Mouse (Mus musculus): ENCODE results near the gene Meis2.

Gene Meis2

GRCm38 (mm10) chr2:115938926-115939563 is 126.6 kb downstream of the Meis2 start:
- DNase-seq: no peak

GRCm38 (mm10) chr2:115938296-115938695 is 127.3 kb downstream of the Meis2 start:
- no peak for DNase-seq

GRCm38 (mm10) chr2:115937896-115938295 is 127.7 kb downstream of the Meis2 start:
- no peak for DNase-seq

DNA sequence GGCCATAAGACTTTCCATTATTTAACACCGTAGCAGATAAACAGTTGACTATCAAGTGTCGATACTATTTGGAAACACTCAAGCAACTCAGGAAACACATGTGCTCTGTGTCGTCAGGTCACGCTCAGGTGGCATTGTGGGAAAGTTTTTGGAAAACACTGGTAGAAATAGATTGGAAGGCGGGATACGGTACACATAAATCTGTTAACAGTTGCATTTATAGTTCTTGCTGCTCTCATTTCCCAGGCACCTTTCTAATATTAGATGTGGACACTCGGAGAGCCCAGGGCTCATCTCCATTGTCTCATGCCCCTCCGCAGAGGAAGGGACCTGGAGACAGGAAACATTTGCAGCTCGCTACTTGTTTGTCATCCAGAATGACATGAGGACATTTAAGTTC is 128.9 kb downstream of the Meis2 start:
- DNase-seq: no peak

DNA sequence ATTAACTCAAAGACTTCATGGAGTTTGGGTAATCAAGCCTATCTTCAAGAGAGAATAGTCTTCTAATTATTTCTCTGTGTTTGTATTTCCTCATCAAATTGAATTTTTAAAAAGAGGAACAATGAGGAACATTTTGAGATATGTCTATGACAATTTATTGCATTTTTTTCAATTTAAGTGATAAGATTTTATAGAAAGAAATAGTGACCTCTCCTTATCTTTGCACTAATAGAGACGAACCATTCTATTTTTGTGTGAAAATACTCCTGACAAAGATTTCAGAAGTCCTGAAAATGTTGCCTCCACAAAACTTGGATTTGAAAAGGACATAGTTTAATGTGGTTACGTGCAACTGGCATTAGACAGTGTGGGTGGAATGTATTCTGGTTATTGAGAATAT is 131.3 kb downstream of the Meis2 start:
- no peak for DNase-seq

DNA sequence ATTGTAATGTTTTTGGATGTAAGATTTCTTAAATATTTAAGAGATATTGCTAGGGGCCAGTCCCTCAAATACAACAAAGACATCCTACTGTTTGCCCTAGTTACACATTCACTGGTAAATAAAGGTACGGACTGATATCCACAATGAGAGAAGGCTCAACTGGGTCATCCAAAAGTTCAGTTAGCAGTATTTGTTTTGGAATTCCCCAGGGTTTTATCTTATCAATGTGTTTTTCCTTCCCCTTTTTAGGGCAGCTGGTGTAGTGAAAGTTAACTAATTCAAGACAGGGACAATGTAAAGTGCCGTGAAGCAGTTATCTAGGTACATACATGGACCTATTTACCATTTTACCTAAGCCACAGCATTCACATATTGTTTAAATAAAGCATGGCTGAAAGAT is 132.4 kb downstream of the Meis2 start:
- no peak for DNase-seq

DNA sequence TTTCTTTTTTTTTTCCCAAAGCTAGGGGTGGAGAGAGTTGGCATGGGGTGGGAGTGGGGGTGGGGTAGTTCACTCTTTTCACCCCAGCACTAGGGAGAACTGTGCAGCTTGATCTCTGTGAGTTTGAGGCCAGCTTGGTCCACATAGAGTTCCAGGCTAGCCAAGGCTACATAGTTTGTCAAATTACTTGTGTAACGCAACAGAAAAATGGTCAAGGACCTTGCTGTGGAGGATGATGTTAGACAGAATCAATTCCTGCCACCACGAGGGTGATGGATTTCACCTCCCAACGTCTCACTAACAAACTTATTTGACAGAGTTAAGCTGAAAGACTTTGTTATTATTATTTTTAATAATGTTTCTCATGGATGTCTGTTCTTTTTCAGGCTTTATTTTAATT is 139.9 kb downstream of the Meis2 start:
- DNase-seq: no peak

GRCm38 (mm10) chr2:115924472-115924871 is 141.2 kb downstream of the Meis2 start:
- no peak for DNase-seq

DNA sequence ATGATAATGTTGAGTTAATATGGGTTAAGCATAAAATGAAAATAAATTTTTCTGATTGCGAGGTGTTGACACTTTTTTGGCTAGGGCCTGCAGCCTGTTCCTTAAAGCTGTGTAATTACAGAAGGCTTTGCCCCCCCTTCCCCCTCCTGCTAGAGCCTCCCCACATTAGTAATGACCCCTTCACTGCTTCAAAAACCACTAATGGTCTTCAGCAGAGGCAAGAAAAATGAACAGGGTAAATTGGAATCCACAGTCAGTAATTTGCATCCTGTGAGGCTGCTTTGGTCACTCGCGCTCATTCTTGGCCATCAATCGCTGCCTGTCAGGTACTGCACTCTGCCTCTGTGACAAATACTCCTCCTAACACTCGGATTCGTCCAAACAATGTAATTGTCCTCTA is 142.4 kb downstream of the Meis2 start:
- no peak for DNase-seq

DNA sequence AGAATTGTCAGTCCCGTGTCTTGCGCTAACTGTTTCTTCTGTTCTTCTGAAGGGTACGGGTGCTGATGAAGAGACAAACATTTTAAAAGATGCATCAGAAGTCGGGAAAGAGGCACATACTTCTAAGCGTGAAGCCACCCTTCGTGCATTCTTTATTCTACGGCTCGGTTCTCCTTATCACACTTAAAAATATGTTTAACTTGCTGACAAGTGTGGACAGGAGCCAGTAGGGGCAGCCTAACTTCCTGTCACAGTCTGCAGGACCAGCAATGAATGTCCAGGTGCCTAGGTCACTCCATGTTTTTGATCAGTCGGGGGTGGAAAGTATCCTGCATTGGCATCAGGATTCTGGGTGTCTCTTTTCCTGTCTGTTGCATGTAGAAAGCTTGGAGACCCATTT is 144.0 kb downstream of the Meis2 start:
- no peak for DNase-seq

DNA sequence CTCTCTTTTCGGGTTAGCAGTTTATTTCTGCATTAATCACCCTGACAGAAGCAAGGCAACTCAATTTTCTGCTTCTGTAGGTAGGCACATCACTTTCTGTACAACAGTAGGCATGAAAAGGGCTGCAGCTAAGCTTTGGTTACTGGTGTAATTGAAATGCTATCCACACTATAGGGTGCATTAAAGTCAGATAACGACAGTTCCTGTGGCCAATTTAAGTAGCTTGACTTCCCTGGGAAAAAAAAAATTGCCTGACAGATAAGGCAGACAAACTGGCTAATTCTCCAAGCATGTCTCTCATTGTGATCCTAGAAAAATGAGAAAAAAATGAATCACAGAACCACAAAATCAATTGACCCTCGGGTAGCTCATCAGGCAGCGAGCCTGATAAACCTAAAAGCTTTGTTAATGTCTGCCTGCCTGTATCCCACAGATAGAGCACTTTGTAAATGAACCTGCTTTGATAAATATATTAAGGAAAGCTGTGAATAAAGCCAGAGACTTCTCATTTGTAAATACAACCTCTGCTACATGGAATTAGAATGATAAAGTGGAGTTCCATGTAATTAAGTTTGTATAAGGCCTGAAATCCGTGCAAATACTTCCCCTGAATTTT is 145.2 kb downstream of the Meis2 start:
- DNase-seq: no peak

DNA sequence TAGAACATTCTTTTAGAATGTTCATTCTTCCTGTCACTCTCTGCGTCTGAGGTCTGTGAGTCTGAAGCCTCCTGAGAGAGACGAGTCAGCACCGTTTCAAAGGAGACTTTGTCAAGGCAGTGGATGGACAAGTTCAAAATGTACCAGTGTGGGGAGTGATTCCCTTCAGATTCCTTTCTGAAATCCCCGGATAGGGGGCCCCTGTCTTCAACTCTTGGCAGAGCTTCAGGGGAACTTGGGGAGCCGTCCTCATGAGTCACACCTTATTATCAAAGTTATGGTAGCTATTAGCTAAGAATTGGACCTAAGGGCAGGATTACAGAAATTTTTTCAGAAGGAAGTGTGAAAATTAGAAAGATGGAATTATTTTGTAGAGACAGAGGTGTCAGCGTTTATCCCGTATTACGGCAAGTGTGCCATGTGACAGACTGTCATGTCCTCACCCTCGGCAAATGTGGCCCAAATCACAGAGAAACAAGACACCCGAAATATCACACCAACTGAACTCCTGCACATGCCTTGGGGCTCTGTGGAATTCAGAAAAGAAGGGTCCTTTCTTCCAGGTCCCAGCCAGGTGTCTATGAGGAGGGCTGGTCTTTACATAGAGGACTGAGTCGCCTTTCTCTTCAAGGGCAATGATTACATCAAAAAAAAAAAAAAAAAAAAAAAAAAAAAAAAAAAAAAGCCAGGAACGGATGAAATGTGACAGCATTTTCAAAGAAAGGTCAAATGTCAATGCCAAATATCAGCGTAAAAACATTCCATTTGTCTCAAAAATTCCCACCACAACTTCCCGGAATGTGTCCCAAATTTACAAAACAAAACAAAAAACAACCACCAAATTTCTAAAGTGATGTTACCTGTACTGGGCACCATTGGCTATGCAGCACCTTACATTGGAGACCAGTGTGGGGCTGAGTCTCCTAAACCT is 146.2 kb downstream of the Meis2 start:
- no peak for DNase-seq

GRCm38 (mm10) chr2:115918561-115918960 is 147.1 kb downstream of the Meis2 start:
- no peak for DNase-seq

- DNase-seq: no peak
Observed at GRCm38 (mm10) chr2:115914539-115914938, 151.1 kb downstream of the Meis2 start.

GRCm38 (mm10) chr2:115912948-115913529 is 152.6 kb downstream of the Meis2 start:
- no peak for DNase-seq

DNA sequence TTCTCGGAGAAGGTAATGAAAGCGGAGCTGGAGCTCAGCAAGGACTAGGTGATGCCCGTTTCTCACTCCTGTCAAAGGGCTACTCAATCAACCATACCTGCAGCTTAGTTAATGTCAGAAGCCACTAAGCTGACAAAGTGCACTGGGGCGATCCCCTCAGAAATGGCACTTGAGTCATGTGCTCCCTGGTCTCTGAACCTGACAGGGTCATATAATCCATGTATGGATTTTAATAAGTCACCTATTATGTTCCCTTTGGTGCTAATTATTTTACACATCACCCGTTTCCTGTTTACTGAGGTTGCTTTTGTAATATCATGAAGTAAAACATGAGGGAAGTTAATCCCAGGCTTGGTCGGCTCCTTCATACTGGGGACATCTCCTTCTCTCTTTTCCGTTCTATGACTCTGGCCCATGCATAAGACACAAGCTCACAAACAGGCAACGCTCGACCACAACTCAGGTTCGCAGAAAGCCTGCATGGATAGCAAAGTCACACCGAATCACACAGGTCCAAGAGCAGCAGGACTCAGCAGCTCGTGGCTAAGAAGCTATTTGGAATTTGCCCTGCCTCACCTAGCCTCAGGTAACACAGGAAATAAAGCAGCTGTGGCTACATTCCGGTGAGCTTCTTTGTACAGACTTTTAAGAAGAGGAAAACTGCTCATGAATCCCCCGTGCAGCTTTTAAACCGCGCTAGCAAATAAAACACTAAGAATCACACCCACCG is 153.6 kb downstream of the Meis2 start:
- DNase-seq: no peak

GRCm38 (mm10) chr2:115910217-115910616 is 155.4 kb downstream of the Meis2 start:
- DNase-seq: no peak

GRCm38 (mm10) chr2:115901007-115901406 is 164.6 kb downstream of the Meis2 start:
- no peak for DNase-seq

DNA sequence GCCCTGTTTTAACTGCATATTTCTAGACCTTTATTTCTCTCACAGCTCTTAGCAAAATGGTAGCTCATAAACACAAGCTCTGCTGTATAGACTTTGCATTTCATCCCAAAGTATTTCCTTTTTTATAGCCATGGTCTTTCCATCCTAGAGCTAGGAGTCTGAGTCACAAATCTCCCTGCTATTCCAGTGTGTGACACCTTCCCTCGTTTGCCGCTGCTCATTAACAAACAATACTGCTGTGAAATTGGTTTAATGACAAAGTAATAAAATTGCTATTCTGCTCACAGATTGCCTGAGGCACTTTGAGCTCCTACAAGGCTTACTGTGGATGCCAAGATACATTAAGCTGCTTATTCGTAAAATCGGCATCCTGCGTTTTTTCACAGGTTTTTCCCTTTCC is 168.1 kb downstream of the Meis2 start:
- DNase-seq: no peak

- no peak for DNase-seq
Observed at GRCm38 (mm10) chr2:115897001-115897400, 168.6 kb downstream of the Meis2 start.

DNA sequence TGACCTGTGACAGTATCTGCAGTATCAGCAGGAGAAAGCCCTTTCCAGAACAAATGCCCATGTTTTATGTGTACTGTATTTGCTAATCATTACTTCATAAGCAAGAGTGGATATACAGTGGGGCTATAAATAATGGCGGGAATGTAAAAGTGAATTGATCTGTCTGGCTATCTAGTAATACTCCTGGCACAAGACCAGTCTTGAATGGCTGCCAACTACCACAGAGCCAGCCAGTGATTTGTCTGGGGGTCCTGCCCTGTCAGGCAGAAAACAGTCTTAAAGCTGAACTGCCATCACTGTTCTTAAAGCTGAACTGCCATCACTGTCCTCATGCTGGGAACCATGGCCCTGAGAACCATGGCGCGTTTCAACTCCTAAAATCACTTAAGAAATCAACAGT is 169.9 kb downstream of the Meis2 start:
- no peak for DNase-seq

DNA sequence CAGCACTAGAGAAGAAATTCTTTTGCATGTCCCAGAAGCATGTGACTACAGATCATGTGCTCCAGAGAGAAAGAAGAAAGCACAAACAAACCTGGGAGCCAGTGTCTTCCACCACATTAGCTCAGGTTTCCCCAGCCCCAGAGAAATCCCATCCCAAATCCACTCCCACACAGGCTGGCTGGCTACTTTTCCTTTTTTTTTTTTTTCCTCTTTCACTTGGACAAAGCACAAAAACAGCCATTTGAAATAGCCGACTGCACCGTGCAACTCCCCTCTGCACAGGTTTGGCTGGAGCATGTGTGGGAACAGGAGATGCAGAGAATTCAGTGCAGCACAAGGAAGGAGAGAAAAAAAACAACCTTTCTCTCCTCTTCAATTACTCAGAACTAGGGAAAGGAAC is 170.4 kb downstream of the Meis2 start:
- no peak for DNase-seq

DNA sequence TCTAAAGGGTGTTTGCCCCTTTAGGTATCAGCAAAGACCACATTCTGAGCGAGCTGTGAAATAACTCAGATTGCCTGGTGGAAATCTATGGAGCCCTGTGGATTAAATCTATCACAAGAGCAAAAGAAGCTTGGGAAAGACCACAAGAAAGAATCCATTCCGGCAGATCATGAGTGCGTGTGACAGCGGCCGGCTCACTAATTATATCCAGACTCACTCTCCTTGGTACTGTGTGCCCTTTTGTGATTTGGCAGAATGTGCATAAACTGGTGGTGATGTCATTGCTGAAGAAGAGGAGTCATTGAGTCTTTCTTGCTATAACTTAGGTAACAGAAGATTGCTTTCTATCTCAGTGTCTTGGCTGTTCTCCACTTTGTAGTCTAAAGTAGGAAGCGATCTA is 172.5 kb downstream of the Meis2 start:
- DNase-seq: no peak
